Mouse (Mus musculus): ENCODE data around the gene Rpl32. TPM values are rescaled to one million over a fixed set of nuclear protein-coding genes. Genes with fewer than 3 reads are reported as not detected.
"Not testable (repeated sequence)": the region's sequence is repeated elsewhere in the genome, so short reads cannot be mapped to it uniquely, and the experiment has no call there.

The Rpl32 gene
- polyA plus RNA-seq, 1 experiment from 2014 or later = 1,390 TPM

GRCm38 (mm10) chr6:115838161-115838597 lies 29.6 kb upstream of the Rpl32 start, which contains the start of gene Efcab12:
Gene Efcab12, minus strand, starts transcription at chr6:115838412.
- peak; percentile 93 for ATAC-seq (ENCODE audit: low read depth)
- Histone ChIP-seq H3K9ac (peak within 1 kb of the TSS; percentile 60), H3K4me3 (peak within 1 kb of the TSS; percentile 41), H3K27ac (replicated peaks) (no peak within 1 kb of the TSS), H3K27me3 (no peaks in the 10 kb centered on the region), H3K4me2 (peak within 1 kb of the TSS; percentile 64), H3K36me3 (peaks cover 15% of the 10 kb centered on the region), H3K9me3 (no peaks in the 10 kb centered on the region), H3K4me1 (replicated peaks) (peaks cover 14% of the 10 kb centered on the region; the same call in 1 of the 2 replicates)
- 2% methylated on average over 19 of the region's 19 CpGs for WGBS

GRCm38 (mm10) chr6:115833861-115834260 lies 25.3 kb upstream of the Rpl32 start:
- Histone ChIP-seq H3K4me1 (replicated peaks) (peaks cover 14% of the 10 kb centered on the region; the same call in 1 of the 2 replicates), H3K9ac (no peak overlapping the region), H3K4me3 (no peak overlapping the region), H3K4me2 (no peak overlapping the region), H3K36me3 (no peaks in the 10 kb centered on the region), H3K27ac (replicated peaks) (no peak overlapping the region), H3K9me3 (no peaks in the 10 kb centered on the region), H3K27me3 (no peaks in the 10 kb centered on the region)
- no peak for ATAC-seq (ENCODE audit: low read depth)

- H3K27ac ChIP-seq (replicated peaks) = no peak overlapping the region
- ATAC-seq (ENCODE audit: low read depth) = no peak
- 93% methylated on average over 2 of the region's 2 CpGs for WGBS
Measured at GRCm38 (mm10) chr6:115832152-115832850, 23.8 kb upstream of the Rpl32 start.

GRCm38 (mm10) chr6:115830779-115831601 lies 22.4 kb upstream of the Rpl32 start:
- H3K36me3 ChIP-seq = no peaks in the 10 kb centered on the region
- 85% methylated on average over 6 of the region's 6 CpGs for WGBS

More at GRCm38 (mm10) chr6:115832152-115832850, 23.8 kb upstream of the Rpl32 start:
- Histone ChIP-seq H3K9me3 (no peaks in the 10 kb centered on the region), H3K4me1 (replicated peaks) (0 out of 2 replicates have a peak, but pooled peaks cover under 1% of the 10 kb centered on the region), H3K4me3 (no peak overlapping the region), H3K36me3 (no peaks in the 10 kb centered on the region), H3K27me3 (no peaks in the 10 kb centered on the region), H3K9ac (no peak overlapping the region), H3K4me2 (no peak overlapping the region)

GRCm38 (mm10) chr6:115823850-115824464 lies 15.4 kb upstream of the Rpl32 start:
- peak overlapping the region; percentile 44 for H3K4me2 ChIP-seq
- H3K4me1 ChIP-seq (replicated peaks); H3K27ac ChIP-seq (replicated peaks); H3K9ac ChIP-seq; H3K9me3 ChIP-seq; H3K27me3 ChIP-seq; H3K36me3 ChIP-seq: not testable (repeated sequence)
- ATAC-seq (ENCODE audit: low read depth) = peak; percentile 86
- WGBS = 4% methylated on average over 5 of the region's 11 CpGs
- peak overlapping the region; percentile 24; the same call in 1 of the 2 replicates for H3K4me3 ChIP-seq

More at GRCm38 (mm10) chr6:115830779-115831601, 22.4 kb upstream of the Rpl32 start:
- H3K27me3 ChIP-seq = no peaks in the 10 kb centered on the region
- H3K9ac ChIP-seq = no peak overlapping the region
- no peak overlapping the region for H3K27ac ChIP-seq (replicated peaks)
- no peaks in the 10 kb centered on the region for H3K4me1 ChIP-seq (replicated peaks)
- no peak overlapping the region for H3K4me2 ChIP-seq
- no peak for ATAC-seq (ENCODE audit: low read depth)
- H3K9me3 ChIP-seq = no peaks in the 10 kb centered on the region
- H3K4me3 ChIP-seq = no peak overlapping the region

GRCm38 (mm10) chr6:115821216-115821993 lies 12.9 kb upstream of the Rpl32 start:
- Histone ChIP-seq H3K27me3 (no peaks in the 10 kb centered on the region), H3K9ac (no peak overlapping the region), H3K4me2 (no peak overlapping the region), H3K27ac (replicated peaks) (no peak overlapping the region), H3K9me3 (no peaks in the 10 kb centered on the region), H3K4me1 (replicated peaks) (no peaks in the 10 kb centered on the region), H3K4me3 (no peak overlapping the region), H3K36me3 (no peaks in the 10 kb centered on the region)
- no peak for ATAC-seq (ENCODE audit: low read depth)
- WGBS = 90% methylated on average over 8 of the region's 8 CpGs

- Histone ChIP-seq H3K9me3 (no peaks in the 10 kb centered on the region), H3K4me3 (no peak overlapping the region), H3K9ac (no peak overlapping the region), H3K27ac (replicated peaks) (no peak overlapping the region), H3K4me1 (replicated peaks) (no peaks in the 10 kb centered on the region; the same call in 1 of the 2 replicates), H3K4me2 (no peak overlapping the region), H3K36me3 (no peaks in the 10 kb centered on the region), H3K27me3 (no peaks in the 10 kb centered on the region)
- WGBS = 73% methylated on average over 2 of the region's 2 CpGs
- ATAC-seq (ENCODE audit: low read depth) = no peak
Measured at GRCm38 (mm10) chr6:115818129-115818528, 9.6 kb upstream of the Rpl32 start.

GRCm38 (mm10) chr6:115815041-115815440 lies 6.5 kb upstream of the Rpl32 start:
- Histone ChIP-seq H3K4me2 (no peak overlapping the region), H3K9me3 (no peaks in the 10 kb centered on the region), H3K27ac (replicated peaks) (no peak overlapping the region), H3K4me3 (no peak overlapping the region), H3K9ac (no peak overlapping the region), H3K4me1 (replicated peaks) (no peaks in the 10 kb centered on the region; the same call in 1 of the 2 replicates), H3K27me3 (no peaks in the 10 kb centered on the region), H3K36me3 (no peaks in the 10 kb centered on the region)
- 79% methylated on average over 4 of the region's 4 CpGs for WGBS
- no peak for ATAC-seq (ENCODE audit: low read depth)

GRCm38 (mm10) chr6:115814104-115814503 lies 5.6 kb upstream of the Rpl32 start:
- Histone ChIP-seq H3K4me1 (replicated peaks) (no peaks in the 10 kb centered on the region; the same call in 1 of the 2 replicates), H3K9me3 (no peaks in the 10 kb centered on the region), H3K4me3 (no peak overlapping the region), H3K27me3 (no peaks in the 10 kb centered on the region), H3K36me3 (no peaks in the 10 kb centered on the region), H3K4me2 (no peak overlapping the region), H3K27ac (replicated peaks) (no peak overlapping the region), H3K9ac (no peak overlapping the region)
- ATAC-seq (ENCODE audit: low read depth) = no peak
- 40% methylated on average over 4 of the region's 4 CpGs for WGBS

- 74% methylated on average over 8 of the region's 8 CpGs for WGBS
Measured at GRCm38 (mm10) chr6:115811606-115812005, 3.1 kb upstream of the Rpl32 start.

GRCm38 (mm10) chr6:115808196-115808487 lies 405 bp downstream of the Rpl32 start:
- under 1% methylated on average over 22 of the region's 22 CpGs for WGBS
- no peaks in the 10 kb centered on the region for H3K9me3 ChIP-seq
- peak overlapping the region; percentile 96 for H3K27ac ChIP-seq (replicated peaks)
- peaks cover 25% of the 10 kb centered on the region for H3K4me1 ChIP-seq (replicated peaks)
- peak overlapping the region; percentile 88 for H3K4me2 ChIP-seq
- peak overlapping the region; percentile 100 for H3K4me3 ChIP-seq
- ATAC-seq (ENCODE audit: low read depth) = peak; percentile 16; the same call in 1 of the 2 replicates
- peaks cover 42% of the 10 kb centered on the region for H3K36me3 ChIP-seq
- H3K9ac ChIP-seq = peak overlapping the region; percentile 99
- no peaks in the 10 kb centered on the region for H3K27me3 ChIP-seq

More at GRCm38 (mm10) chr6:115811606-115812005, 3.1 kb upstream of the Rpl32 start:
- Histone ChIP-seq H3K27ac (replicated peaks) (no peak overlapping the region), H3K4me3 (no peak overlapping the region), H3K9me3 (no peaks in the 10 kb centered on the region), H3K4me1 (replicated peaks) (peaks cover 12% of the 10 kb centered on the region), H3K27me3 (no peaks in the 10 kb centered on the region), H3K36me3 (peaks cover 9% of the 10 kb centered on the region), H3K9ac (no peak overlapping the region), H3K4me2 (no peak overlapping the region)
- ATAC-seq (ENCODE audit: low read depth) = no peak
